Mouse (Mus musculus) cerebral cortex, adult 2 months (tissue): ENCODE measurements around the gene Map10.

Experiments used
- WGBS: fragments of 180-500 bp; shearing (Covaris S2); methylation state at CpG from one replicate; pipeline ENCODE4 v1.1.7; 2018; 5-methylcytosine and 5-hydroxymethylcytosine counted together

Map10 gene

GRCm38 (mm10) chr8:125669700-125670195, at the start of gene Map10:
Map10 (plus strand) TSS chr8:125669818.
- 1% methylated on average over 62 of the region's 62 CpGs for WGBS

- WGBS = 91% methylated on average over 4 of the region's 4 CpGs
These were observed 49.3 kb upstream of the Map10 start for GRCm38 (mm10) chr8:125620301-125620700.

- 52% methylated on average over 8 of the region's 8 CpGs for WGBS
These were observed 45.3 kb upstream of the Map10 start for GRCm38 (mm10) chr8:125624287-125624686.

GRCm38 (mm10) chr8:125626381-125626780, 43.2 kb upstream of the Map10 start:
- 91% methylated on average over 8 of the region's 8 CpGs for WGBS

- 100% methylated on average over 1 of the region's 1 CpGs for WGBS
These were observed 40.8 kb upstream of the Map10 start for GRCm38 (mm10) chr8:125628834-125629233.

- 78% methylated on average over 6 of the region's 6 CpGs for WGBS
These were observed 31.1 kb upstream of the Map10 start for GRCm38 (mm10) chr8:125638411-125639058.

GRCm38 (mm10) chr8:125639631-125640030, 30.0 kb upstream of the Map10 start:
- 72% methylated on average over 2 of the region's 2 CpGs for WGBS

GRCm38 (mm10) chr8:125640766-125641165, 28.9 kb upstream of the Map10 start:
- WGBS = 92% methylated on average over 5 of the region's 5 CpGs

- 50% methylated on average over 6 of the region's 6 CpGs for WGBS
These were observed 27.8 kb upstream of the Map10 start for GRCm38 (mm10) chr8:125641808-125642207.

GRCm38 (mm10) chr8:125645757-125646478, 23.7 kb upstream of the Map10 start:
- WGBS = 71% methylated on average over 10 of the region's 10 CpGs

- 84% methylated on average over 4 of the region's 4 CpGs for WGBS
These were observed 20.2 kb upstream of the Map10 start for GRCm38 (mm10) chr8:125649447-125649846.

GRCm38 (mm10) chr8:125654821-125655220, 14.8 kb upstream of the Map10 start:
- WGBS = 97% methylated on average over 2 of the region's 2 CpGs

GRCm38 (mm10) chr8:125658508-125658907, 11.1 kb upstream of the Map10 start:
- WGBS = 61% methylated on average over 5 of the region's 5 CpGs

- 75% methylated on average over 4 of the region's 4 CpGs for WGBS
These were observed 10.7 kb upstream of the Map10 start for GRCm38 (mm10) chr8:125658926-125659325.

- WGBS = 96% methylated on average over 6 of the region's 6 CpGs
These were observed 9.2 kb upstream of the Map10 start for GRCm38 (mm10) chr8:125660397-125660796.

GRCm38 (mm10) chr8:125661958-125662668, 7.5 kb upstream of the Map10 start:
- WGBS = 94% methylated on average over 13 of the region's 13 CpGs

GRCm38 (mm10) chr8:125662669-125663048, 7.0 kb upstream of the Map10 start:
- WGBS = 82% methylated on average over 6 of the region's 6 CpGs

- 51% methylated on average over 8 of the region's 8 CpGs for WGBS
These were observed 4.3 kb upstream of the Map10 start for GRCm38 (mm10) chr8:125665183-125665875.

GRCm38 (mm10) chr8:125665876-125666186, 3.8 kb upstream of the Map10 start:
- 46% methylated on average over 2 of the region's 2 CpGs for WGBS

GRCm38 (mm10) chr8:125666201-125666600, 3.4 kb upstream of the Map10 start:
- WGBS = 31% methylated on average over 5 of the region's 5 CpGs

- 92% methylated on average over 2 of the region's 2 CpGs for WGBS
These were observed 2.4 kb upstream of the Map10 start for GRCm38 (mm10) chr8:125667248-125667647.

- WGBS = 74% methylated on average over 14 of the region's 14 CpGs
These were observed 389 bp upstream of the Map10 start for GRCm38 (mm10) chr8:125669159-125669699.
